Mouse (Mus musculus) ES-E14 (cell line): ENCODE results near the gene Rin2.

Source experiments
- CHD2 ChIP-seq: IDR thresholded peaks from 2 replicates; pipeline ENCODE4 v1.6.1; 2014; ENCODE audit warnings: mild to moderate bottlenecking, low read depth, low read length, inconsistent platforms
- ZNF384 ChIP-seq: IDR thresholded peaks from 2 replicates; pipeline ENCODE4 v1.6.1; 2012; ENCODE audit warnings: low read depth, low read length, inconsistent platforms

- TF ChIP-seq CHD2 (no peak), ZNF384 (no peak)
Measured at GRCm38 (mm10) chr2:145631799-145632174, 43.2 kb upstream of the Rin2 start.
